11 mouse cellular contexts compared by ENCODE assay signal in the genomic region with DNA sequence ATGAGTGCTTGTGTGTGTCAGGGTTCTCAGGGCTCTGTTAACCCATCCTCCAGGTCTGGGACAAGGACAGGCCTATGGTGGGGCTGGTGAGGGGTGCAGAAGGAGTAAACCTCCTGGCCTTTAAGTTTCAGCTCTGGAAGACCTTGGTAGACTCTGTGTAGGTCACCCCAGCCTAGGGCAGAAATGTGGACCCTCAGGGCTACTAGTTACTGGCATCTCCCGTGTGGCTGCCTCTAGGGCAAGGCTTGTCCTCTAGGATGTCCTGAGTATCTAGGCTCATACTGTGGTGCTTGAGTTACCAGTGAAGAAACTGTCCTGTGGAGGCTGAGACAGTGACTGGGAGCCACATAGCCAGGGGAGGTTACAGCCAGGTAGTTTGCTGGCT. TPM values are rescaled to one million over a fixed set of nuclear protein-coding genes. Genes with fewer than 3 reads are reported as not detected.
DNase-seq lines count a peak whose midpoint lies in the region; ATAC-seq and TF ChIP-seq lines count a peak whose summit lies in the region.
"Had no signal": no experiment of that assay in that cellular context is flagged by ENCODE, and none has a peak within 500 bp of the region (broad histone marks: within the 10 kb centered on the region; RNA-seq: fewer than 3 reads in every experiment).

No protein-coding gene starts in this region.

- peak overlapping the region; percentile 59; the same call in 1 of the 2 replicates for H3K9ac ChIP-seq in heart, embryonic 14.5 days (ENCODE audit: low read length)
- H3K9ac ChIP-seq in lung, postnatal 0 days (replicated peaks; ENCODE audit: low read depth): no peak overlapping the region
- no peak overlapping the region for H3K9ac ChIP-seq in hindbrain, embryonic 11.5 days (ENCODE audit: low read depth, low read length)
- H3K9ac ChIP-seq in neural tube, embryonic 13.5 days: 0 out of 2 replicates have a peak overlapping the region, but pooled peaks have one; percentile 14

- peak overlapping the region; percentile 89 for H3K27ac ChIP-seq in heart, embryonic 14.5 days (replicated peaks in 1 of 2; ENCODE audit: control insufficient read depth in 1 of 2, insufficient read depth in 1 of 2, low read depth in 2 of 2, low read length in 2 of 2)
- peak overlapping the region; percentile 51; the same call in 1 of the 2 replicates for H3K27ac ChIP-seq in lung, postnatal 0 days (ENCODE audit: low read length)
- peak overlapping the region; percentile 11; the same call in 1 of the 2 replicates for H3K27ac ChIP-seq in hindbrain, embryonic 11.5 days (ENCODE audit: low read depth, low read length)
- H3K27ac ChIP-seq in neural tube, embryonic 13.5 days (replicated peaks): peak overlapping the region; percentile 52
- H3K27ac ChIP-seq: macrophage had no signal

- H3K4me2 ChIP-seq in heart, embryonic 14.5 days (ENCODE audit: low read length): peak overlapping the region; percentile 36
- H3K4me2 ChIP-seq in lung, postnatal 0 days (replicated peaks; ENCODE audit: low read depth, low read length): no peak overlapping the region
- no peak overlapping the region for H3K4me2 ChIP-seq in hindbrain, embryonic 11.5 days (replicated peaks; ENCODE audit: low read depth, low read length)
- no peak overlapping the region for H3K4me2 ChIP-seq in neural tube, embryonic 13.5 days

- H3K27me3 ChIP-seq in heart, embryonic 14.5 days (ENCODE audit: control insufficient read depth, insufficient read depth, low read length): no peaks in the 10 kb centered on the region
- H3K27me3 ChIP-seq in lung, postnatal 0 days (replicated peaks; ENCODE audit: insufficient read depth, low read length): no peaks in the 10 kb centered on the region
- H3K27me3 ChIP-seq in hindbrain, embryonic 11.5 days (ENCODE audit: control insufficient read depth, insufficient read depth, low read length): no peaks in the 10 kb centered on the region
- no peaks in the 10 kb centered on the region for H3K27me3 ChIP-seq in neural tube, embryonic 13.5 days
- H3K27me3 ChIP-seq: CH12.LX had no signal

- H3K4me3 ChIP-seq in heart, embryonic 14.5 days (ENCODE audit: control insufficient read depth in 1 of 2, insufficient read depth in 1 of 2, low read depth in 1 of 2, low read length in 2 of 2): no peak overlapping the region
- no peak overlapping the region for H3K4me3 ChIP-seq in lung, postnatal 0 days (ENCODE audit: low read depth, low read length)
- no peak overlapping the region for H3K4me3 ChIP-seq in lung, adult 2 months (replicated peaks; ENCODE audit: extremely low read depth, low read depth, low read length)
- H3K4me3 ChIP-seq in hindbrain, embryonic 11.5 days (ENCODE audit: low read depth, low read length): no peak overlapping the region
- no peak overlapping the region for H3K4me3 ChIP-seq in neural tube, embryonic 13.5 days

- peaks cover 84 to 98% of the 10 kb centered on the region in 2 experiments for H3K4me1 ChIP-seq in heart, embryonic 14.5 days (ENCODE audit: control insufficient read depth in 2 of 2, insufficient read depth in 2 of 2, low read length in 2 of 2)
- peaks cover 34% of the 10 kb centered on the region; the same call in 1 of the 2 replicates for H3K4me1 ChIP-seq in lung, postnatal 0 days (ENCODE audit: insufficient read depth, low read depth, low read length)
- peaks cover 48% of the 10 kb centered on the region for H3K4me1 ChIP-seq in lung, adult 2 months (ENCODE audit: control insufficient read depth, insufficient read depth, low read length)
- peaks cover 51% of the 10 kb centered on the region for H3K4me1 ChIP-seq in hindbrain, embryonic 11.5 days (replicated peaks; ENCODE audit: control insufficient read depth, insufficient read depth, low read length)
- H3K4me1 ChIP-seq in neural tube, embryonic 13.5 days (replicated peaks): peaks cover 96% of the 10 kb centered on the region

- 41% methylated on average over 1 of the region's 1 CpGs for WGBS in heart, embryonic 14.5 days
- 50% methylated on average over 1 of the region's 1 CpGs for WGBS in lung, postnatal 0 days
- 59% methylated on average over 1 of the region's 1 CpGs for WGBS in lung, adult 2 months
- WGBS in hindbrain, embryonic 11.5 days: 59% methylated on average over 1 of the region's 1 CpGs
- WGBS in neural tube, embryonic 13.5 days: 43% methylated on average over 1 of the region's 1 CpGs

- no peak for DNase-seq in heart, postnatal 25 days (ENCODE audit: low spot score)
- DNase-seq in lung, postnatal 0 days (ENCODE audit: low spot score): no peak
- no peak for DNase-seq in lung, adult 2 months
- no peak for DNase-seq in hindbrain, embryonic 11.5 days (ENCODE audit: low spot score)
- DNase-seq in cerebellum, postnatal 10 days: no peak
- DNase-seq: gastrocnemius, postnatal 25 days had no signal

- intact Hi-C loops in heart, postnatal 25 days (cut with DNase I): no loop called here

- ATAC-seq in heart, embryonic 14.5 days (ENCODE audit: insufficient number of reproducible peaks, insufficient read depth, low FRiP score, low read depth): 0 out of 2 replicates have a peak, but pooled peaks have one; percentile 3
- ATAC-seq in lung, postnatal 0 days: no peak
- ATAC-seq in hindbrain, embryonic 11.5 days (ENCODE audit: low FRiP score): no peak
- no peak for ATAC-seq in neural tube, embryonic 13.5 days (ENCODE audit: low read depth)
- no peak for ATAC-seq in erythroblast, adult 5-6 weeks (replicated peaks; ENCODE audit: low FRiP score, poor library complexity, severe bottlenecking)

- no peaks in the 10 kb centered on the region for H3K9me3 ChIP-seq in heart, embryonic 14.5 days (ENCODE audit: control insufficient read depth, low read length)
- no peaks in the 10 kb centered on the region for H3K9me3 ChIP-seq in lung, postnatal 0 days (ENCODE audit: low read length)
- no peaks in the 10 kb centered on the region for H3K9me3 ChIP-seq in hindbrain, embryonic 11.5 days (ENCODE audit: control insufficient read depth, low read length)
- no peaks in the 10 kb centered on the region for H3K9me3 ChIP-seq in neural tube, embryonic 13.5 days

- TF ChIP-seq CTCF in lung, postnatal 0 days (IDR thresholded peaks at IDR 0.05): no peak
- TF ChIP-seq CTCF in lung, adult 2 months (IDR thresholded peaks at IDR 0.05; ENCODE audit: insufficient read depth, low read length): no peak

- TF ChIP-seq POLR2A in lung, adult 2 months (IDR thresholded peaks at IDR 0.05; ENCODE audit: borderline replicate concordance, extremely low read depth, low read depth, low read length): no peak

- peaks cover 2% of the 10 kb centered on the region for H3K36me3 ChIP-seq in heart, embryonic 14.5 days (ENCODE audit: control insufficient read depth, insufficient read depth, low read length)
- no peaks in the 10 kb centered on the region for H3K36me3 ChIP-seq in lung, postnatal 0 days (ENCODE audit: insufficient read depth, low read length)
- no peaks in the 10 kb centered on the region for H3K36me3 ChIP-seq in hindbrain, embryonic 11.5 days (ENCODE audit: control insufficient read depth, insufficient read depth, low read length)
- H3K36me3 ChIP-seq in neural tube, embryonic 13.5 days: no peaks in the 10 kb centered on the region

- no peak for TF ChIP-seq EP300 in lung, postnatal 0 days (IDR thresholded peaks at IDR 0.05)

RNA-seq across cellular contexts. Expression of a gene that starts 8.9 kb away (rescaled TPM):
- 17.8 and 21.4 TPM in 2 replicates for polyA plus RNA-seq in heart, embryonic 14.5 days (2014; fragmentation: Nextera tagmentation; extraction: Ambion mirVana)
- total RNA-seq in heart, postnatal 25 days (2021): 10 to 100 TPM; 16.6 to 20.3 TPM
- polyA plus RNA-seq in lung, postnatal 0 days (2015; fragmentation: Nextera tagmentation; extraction: Ambion mirVana): 20.7 and 26.5 TPM in 2 replicates
- 66.5 and 76.4 TPM in 2 replicates for polyA plus RNA-seq in lung, adult 2 months (2012; rRNA removed)
- polyA plus RNA-seq in hindbrain, embryonic 11.5 days (2014; fragmentation: Nextera tagmentation; extraction: Ambion mirVana): 26.3 and 27.6 TPM in 2 replicates
- polyA plus RNA-seq in neural tube, embryonic 13.5 days (2015; fragmentation: Nextera tagmentation; extraction: Ambion mirVana): 22.2 and 28.8 TPM in 2 replicates
- not detected in 2 replicates for total RNA-seq in erythroblast, adult 5-6 weeks (2015; ENCODE audit: low replicate concordance)
- not detected in 2 replicates for total RNA-seq in erythroblast, adult 5-6 weeks (2017; ENCODE audit: low replicate concordance)

RNA-seq across cellular contexts. Expression of a gene that starts 21.3 kb away (rescaled TPM):
- polyA plus RNA-seq in heart, embryonic 14.5 days (2014; fragmentation: Nextera tagmentation; extraction: Ambion mirVana): 157 and 165 TPM in 2 replicates
- total RNA-seq in heart, postnatal 25 days (2021): 100 to 1,000 TPM; 129 to 141 TPM
- 76.2 and 78.4 TPM in 2 replicates for polyA plus RNA-seq in lung, postnatal 0 days (2015; fragmentation: Nextera tagmentation; extraction: Ambion mirVana)
- 8.4 and 12.3 TPM in 2 replicates for polyA plus RNA-seq in lung, adult 2 months (2012; rRNA removed)
- polyA plus RNA-seq in hindbrain, embryonic 11.5 days (2014; fragmentation: Nextera tagmentation; extraction: Ambion mirVana): 113 and 117 TPM in 2 replicates
- polyA plus RNA-seq in neural tube, embryonic 13.5 days (2015; fragmentation: Nextera tagmentation; extraction: Ambion mirVana): 152 and 169 TPM in 2 replicates
- total RNA-seq in erythroblast, adult 5-6 weeks (2015; ENCODE audit: low replicate concordance): 3.3 and 10.6 TPM in 2 replicates
- total RNA-seq in erythroblast, adult 5-6 weeks (2017; ENCODE audit: low replicate concordance): 7.9 and 11.6 TPM in 2 replicates

RNA-seq across cellular contexts. Expression of a gene that starts 36.3 kb away (rescaled TPM):
- polyA plus RNA-seq in heart, embryonic 14.5 days (2014; fragmentation: Nextera tagmentation; extraction: Ambion mirVana): 11.9 and 12.8 TPM in 2 replicates
- 10 to 100 TPM in 1 of 2 experiments, 1 to 10 TPM in 1; 9.8 to 12.0 TPM for total RNA-seq in heart, postnatal 25 days (2021)
- polyA plus RNA-seq in lung, postnatal 0 days (2015; fragmentation: Nextera tagmentation; extraction: Ambion mirVana): 17.4 and 18.0 TPM in 2 replicates
- 86.4 and 91.1 TPM in 2 replicates for polyA plus RNA-seq in lung, adult 2 months (2012; rRNA removed)
- 7.9 and 9.4 TPM in 2 replicates for polyA plus RNA-seq in hindbrain, embryonic 11.5 days (2014; fragmentation: Nextera tagmentation; extraction: Ambion mirVana)
- 6.7 TPM in 2 replicates for polyA plus RNA-seq in neural tube, embryonic 13.5 days (2015; fragmentation: Nextera tagmentation; extraction: Ambion mirVana)
- not detected in 2 replicates for total RNA-seq in erythroblast, adult 5-6 weeks (2015; ENCODE audit: low replicate concordance)
- not detected in 2 replicates for total RNA-seq in erythroblast, adult 5-6 weeks (2017; ENCODE audit: low replicate concordance)

RNA-seq across cellular contexts. Expression of a gene that starts 36.3 kb away (rescaled TPM):
- polyA plus RNA-seq in heart, embryonic 14.5 days (2014; fragmentation: Nextera tagmentation; extraction: Ambion mirVana): 68.9 and 70.3 TPM in 2 replicates
- total RNA-seq in heart, postnatal 25 days (2021): 100 to 1,000 TPM; 149 TPM
- 37.8 and 38.9 TPM in 2 replicates for polyA plus RNA-seq in lung, postnatal 0 days (2015; fragmentation: Nextera tagmentation; extraction: Ambion mirVana)
- 16.1 and 21.2 TPM in 2 replicates for polyA plus RNA-seq in lung, adult 2 months (2012; rRNA removed)
- 49.1 and 54.0 TPM in 2 replicates for polyA plus RNA-seq in hindbrain, embryonic 11.5 days (2014; fragmentation: Nextera tagmentation; extraction: Ambion mirVana)
- 55.7 and 59.2 TPM in 2 replicates for polyA plus RNA-seq in neural tube, embryonic 13.5 days (2015; fragmentation: Nextera tagmentation; extraction: Ambion mirVana)
- 4.8 and 6.9 TPM in 2 replicates for total RNA-seq in erythroblast, adult 5-6 weeks (2015; ENCODE audit: low replicate concordance)
- total RNA-seq in erythroblast, adult 5-6 weeks (2017; ENCODE audit: low replicate concordance): 9.5 and 10.9 TPM in 2 replicates

RNA-seq across cellular contexts. Expression of a gene that starts 43.8 kb away (rescaled TPM):
- 2.5 and 4.1 TPM in 2 replicates for polyA plus RNA-seq in heart, embryonic 14.5 days (2014; fragmentation: Nextera tagmentation; extraction: Ambion mirVana)
- total RNA-seq in heart, postnatal 25 days (2021): 1 to 10 TPM; 3.5 to 4.2 TPM
- 5.7 and 6.4 TPM in 2 replicates for polyA plus RNA-seq in lung, postnatal 0 days (2015; fragmentation: Nextera tagmentation; extraction: Ambion mirVana)
- polyA plus RNA-seq in lung, adult 2 months (2012; rRNA removed): 6.0 and 6.9 TPM in 2 replicates
- polyA plus RNA-seq in hindbrain, embryonic 11.5 days (2014; fragmentation: Nextera tagmentation; extraction: Ambion mirVana): 16.1 TPM in 2 replicates
- 10.2 TPM in 2 replicates for polyA plus RNA-seq in neural tube, embryonic 13.5 days (2015; fragmentation: Nextera tagmentation; extraction: Ambion mirVana)
- 3.1 and 14.4 TPM in 2 replicates for total RNA-seq in erythroblast, adult 5-6 weeks (2015; ENCODE audit: low replicate concordance)
- total RNA-seq in erythroblast, adult 5-6 weeks (2017; ENCODE audit: low replicate concordance): 4.6 and 5.9 TPM in 2 replicates

Comparison
In these comparisons a context has a peak if more than half of its experiments do, and no peak if none do; other contexts are left out.
1. H3K27ac ChIP-seq: peak in every context shown above with its lines; median percentile 89 in heart, embryonic 14.5 days; 52 in neural tube, embryonic 13.5 days; 51 in lung, postnatal 0 days; 11 in hindbrain, embryonic 11.5 days.
2. H3K9ac ChIP-seq: peak in heart, embryonic 14.5 days (single experiment) and neural tube, embryonic 13.5 days (single experiment); none in lung, postnatal 0 days (single experiment) and hindbrain, embryonic 11.5 days (single experiment).